Mouse (Mus musculus) myocyte (in vitro differentiated cells): ENCODE measurements around the gene Nppb.

Experiments
- CEBPB ChIP-seq: IDR thresholded peaks from 2 replicates; pipeline ENCODE4 v1.6.1; 2011; ENCODE audit warnings: mild to moderate bottlenecking, moderate library complexity; ENCODE audit not compliant: poor library complexity, insufficient read depth, severe bottlenecking
- POLR2A ChIP-seq: IDR thresholded peaks from one replicate; pipeline ENCODE4 v1.6.1; 2011; ENCODE audit warnings: low read depth, mild to moderate bottlenecking, control low read depth, moderate library complexity; ENCODE audit not compliant: insufficient read length
- USF1 ChIP-seq: IDR thresholded peaks from one replicate; pipeline ENCODE4 v1.6.1; 2011; ENCODE audit warnings: low read depth, mild to moderate bottlenecking, control low read depth, moderate library complexity

- TF ChIP-seq POLR2A: no peak
- TF ChIP-seq USF1: no peak
- no peak for TF ChIP-seq CEBPB
These were observed 18.8 kb downstream of the Nppb start for GRCm38 (mm10) chr4:148004361-148004760.
